Mouse (Mus musculus) CH12.LX (cell line): ENCODE measurements around the gene Celf2.

ENCODE experiments used
- EP300 ChIP-seq: IDR thresholded peaks from 2 replicates; pipeline ENCODE4 v1.6.1; 2011; ENCODE audit warnings: low read length, improper control_type of control experiment
- MEF2A ChIP-seq: IDR thresholded peaks from 2 replicates; pipeline ENCODE4 v1.6.1; 2014; ENCODE audit warnings: low read depth, mild to moderate bottlenecking, inconsistent platforms, low read length, improper control_type of control experiment, borderline replicate concordance
- ZC3H11A ChIP-seq: IDR thresholded peaks from 2 replicates; pipeline ENCODE4 v1.6.1; 2012; ENCODE audit warnings: low read depth, mild to moderate bottlenecking, inconsistent platforms, low read length, improper control_type of control experiment
- ZKSCAN1 ChIP-seq: IDR thresholded peaks from 2 replicates; pipeline ENCODE4 v1.6.1; 2012; ENCODE audit warnings: low read depth, inconsistent platforms, low read length, improper control_type of control experiment, borderline replicate concordance

- TF ChIP-seq ZC3H11A (no peak), MEF2A (peak; percentile 96), ZKSCAN1 (no peak), EP300 (peak; percentile 96)
These were observed 951.6 kb downstream of the Celf2 start for GRCm38 (mm10) chr2:6557749-6558148.
